ENCODE assay signal across 15 mouse cellular contexts in the genomic region with DNA sequence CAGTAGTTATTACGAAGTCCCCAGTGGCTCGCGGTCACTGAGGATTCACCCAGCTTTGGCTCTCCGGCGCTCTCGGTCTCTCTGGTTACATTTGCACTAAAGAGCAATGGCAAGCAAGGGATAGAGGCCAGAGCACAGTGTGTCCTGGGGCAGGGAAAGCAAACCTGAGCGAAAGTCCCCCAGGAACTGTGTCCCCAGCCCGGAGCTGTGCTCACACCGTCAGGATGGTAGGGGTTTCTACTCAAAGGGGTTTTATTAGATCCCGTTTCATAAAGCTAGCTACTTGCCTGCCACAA.
DNase-seq lines count a peak whose midpoint lies in the region; ATAC-seq lines count a peak whose summit lies in the region.
"Had no signal": no experiment of that assay in that cellular context is flagged by ENCODE, and none has a peak within 500 bp of the region (broad histone marks: within the 10 kb centered on the region; RNA-seq: fewer than 3 reads in every experiment).

No protein-coding gene starts in this region.

- H3K27ac ChIP-seq in heart, embryonic 16.5 days (ENCODE audit: low read length): no peak overlapping the region
- no peak overlapping the region for H3K27ac ChIP-seq in hindbrain, embryonic 14.5 days
- H3K27ac ChIP-seq in neural tube, embryonic 15.5 days (replicated peaks): no peak overlapping the region
- H3K27ac ChIP-seq in forebrain, embryonic 14.5 days (ENCODE audit: low read depth, low read length): no peak overlapping the region
- H3K27ac ChIP-seq: liver, embryonic 14.5 days had no signal

- no peak for ATAC-seq in heart, embryonic 16.5 days (replicated peaks; ENCODE audit: extremely low read depth, insufficient read depth, low FRiP score)
- ATAC-seq in megakaryocyte, adult 5-6 weeks (ENCODE audit: poor library complexity, severe bottlenecking): no peak
- ATAC-seq in hindbrain, embryonic 14.5 days (ENCODE audit: low FRiP score): no peak
- ATAC-seq in neural tube, embryonic 15.5 days (ENCODE audit: low FRiP score): no peak
- no peak for ATAC-seq in forebrain, embryonic 14.5 days
- ATAC-seq: CD4-positive, CD25-positive, alpha-beta regulatory T cell, adult 4 months had no signal

- peaks cover 11% of the 10 kb centered on the region; the same call in 1 of the 2 replicates for H3K4me1 ChIP-seq in heart, embryonic 16.5 days (ENCODE audit: control insufficient read depth, insufficient read depth, low read length)
- peaks cover 7% of the 10 kb centered on the region; the same call in 1 of the 2 replicates for H3K4me1 ChIP-seq in megakaryocyte, embryonic 14.5 days
- 0 out of 2 replicates have a peak, but pooled peaks cover 10% of the 10 kb centered on the region for H3K4me1 ChIP-seq in hindbrain, embryonic 14.5 days (replicated peaks; ENCODE audit: control insufficient read depth, insufficient read depth, low read length)
- H3K4me1 ChIP-seq in neural tube, embryonic 15.5 days: peaks cover 20% of the 10 kb centered on the region
- peaks cover 10% of the 10 kb centered on the region; the same call in 1 of the 2 replicates for H3K4me1 ChIP-seq in forebrain, embryonic 14.5 days (ENCODE audit: control insufficient read depth, insufficient read depth, low read length)

- peaks cover 51% of the 10 kb centered on the region for H3K27me3 ChIP-seq in heart, embryonic 16.5 days (ENCODE audit: control insufficient read depth, insufficient read depth, low read length)
- H3K27me3 ChIP-seq in megakaryocyte, embryonic 14.5 days (replicated peaks): no peaks in the 10 kb centered on the region
- peaks cover 97% of the 10 kb centered on the region for H3K27me3 ChIP-seq in hindbrain, embryonic 14.5 days (ENCODE audit: control insufficient read depth, insufficient read depth, low read length)
- H3K27me3 ChIP-seq in neural tube, embryonic 15.5 days (replicated peaks): peaks cover 89% of the 10 kb centered on the region
- peaks cover 83% of the 10 kb centered on the region for H3K27me3 ChIP-seq in forebrain, embryonic 14.5 days (replicated peaks; ENCODE audit: control insufficient read depth, insufficient read depth, low read length)

- H3K4me2 ChIP-seq in heart, embryonic 16.5 days (ENCODE audit: low read depth, low read length): peak overlapping the region; percentile 62
- peak overlapping the region; percentile 22; the same call in 1 of the 2 replicates for H3K4me2 ChIP-seq in hindbrain, embryonic 14.5 days (replicated peaks)
- H3K4me2 ChIP-seq in neural tube, embryonic 15.5 days: peak overlapping the region; percentile 16; the same call in 1 of the 2 replicates
- no peak overlapping the region for H3K4me2 ChIP-seq in forebrain, embryonic 14.5 days (ENCODE audit: low read length)

- H3K36me3 ChIP-seq in heart, embryonic 16.5 days (ENCODE audit: control insufficient read depth, insufficient read depth): no peaks in the 10 kb centered on the region
- no peaks in the 10 kb centered on the region for H3K36me3 ChIP-seq in megakaryocyte, embryonic 14.5 days (replicated peaks; ENCODE audit: low read length)
- H3K36me3 ChIP-seq in hindbrain, embryonic 14.5 days (replicated peaks; ENCODE audit: control insufficient read depth, insufficient read depth): no peaks in the 10 kb centered on the region
- H3K36me3 ChIP-seq in neural tube, embryonic 15.5 days: no peaks in the 10 kb centered on the region
- H3K36me3 ChIP-seq in forebrain, embryonic 14.5 days (ENCODE audit: control insufficient read depth, insufficient read depth, low read length): no peaks in the 10 kb centered on the region

- no peak overlapping the region for H3K9ac ChIP-seq in heart, embryonic 16.5 days (ENCODE audit: low read length)
- H3K9ac ChIP-seq in hindbrain, embryonic 14.5 days: no peak overlapping the region
- no peak overlapping the region for H3K9ac ChIP-seq in neural tube, embryonic 15.5 days (replicated peaks)
- no peak overlapping the region for H3K9ac ChIP-seq in forebrain, embryonic 14.5 days (ENCODE audit: low read length)
- H3K9ac ChIP-seq: liver, embryonic 14.5 days had no signal

- no peaks in the 10 kb centered on the region for H3K9me3 ChIP-seq in heart, embryonic 16.5 days (replicated peaks; ENCODE audit: control insufficient read depth, low read length)
- peaks cover 12% of the 10 kb centered on the region for H3K9me3 ChIP-seq in megakaryocyte, embryonic 14.5 days
- H3K9me3 ChIP-seq in hindbrain, embryonic 14.5 days (ENCODE audit: control insufficient read depth, low read length): no peaks in the 10 kb centered on the region
- no peaks in the 10 kb centered on the region for H3K9me3 ChIP-seq in neural tube, embryonic 15.5 days (replicated peaks)
- H3K9me3 ChIP-seq in forebrain, embryonic 14.5 days (replicated peaks; ENCODE audit: control insufficient read depth, low read length): no peaks in the 10 kb centered on the region

- peak overlapping the region; percentile 38 for H3K4me3 ChIP-seq in heart, embryonic 16.5 days (ENCODE audit: low read length)
- peak overlapping the region; percentile 81 for H3K4me3 ChIP-seq in megakaryocyte, embryonic 14.5 days (replicated peaks)
- no peak overlapping the region for H3K4me3 ChIP-seq in hindbrain, embryonic 14.5 days (replicated peaks; ENCODE audit: low read length)
- no peak overlapping the region for H3K4me3 ChIP-seq in neural tube, embryonic 15.5 days (replicated peaks)
- H3K4me3 ChIP-seq in forebrain, embryonic 14.5 days (ENCODE audit: low read depth, low read length): no peak overlapping the region
- H3K4me3 ChIP-seq: erythroblast, embryonic 14.5 days had no signal

- 11% methylated on average over 10 of the region's 10 CpGs for WGBS in heart, embryonic 16.5 days
- 10% methylated on average over 10 of the region's 10 CpGs for WGBS in hindbrain, embryonic 14.5 days
- 8% methylated on average over 10 of the region's 10 CpGs for WGBS in neural tube, embryonic 15.5 days
- WGBS in forebrain, embryonic 14.5 days: 2% methylated on average over 10 of the region's 10 CpGs

- DNase-seq in heart, postnatal 4 days: no peak
- no peak for DNase-seq in hindbrain, embryonic 14.5 days (ENCODE audit: low spot score)
- no peak for DNase-seq in forebrain, embryonic 14.5 days (ENCODE audit: low spot score)
- DNase-seq: cerebellum, adult 9-11 months; kidney, postnatal 10 days; layer of hippocampus, postnatal 36 days; right cerebral cortex, postnatal 4 days; thymus, postnatal 4 days had no signal

Comparison
In these comparisons a context has a peak if more than half of its experiments do, and no peak if none do; other contexts are left out.
1. H3K4me3 ChIP-seq: peak in heart, embryonic 16.5 days (single experiment) and megakaryocyte, embryonic 14.5 days (single experiment); none in hindbrain, embryonic 14.5 days (single experiment), neural tube, embryonic 15.5 days (single experiment) and forebrain, embryonic 14.5 days (single experiment).